Mouse (Mus musculus): ENCODE results near the gene Olfr323. TPM values are rescaled to one million over a fixed set of nuclear protein-coding genes. Genes with fewer than 3 reads are reported as not detected.

The Olfr323 gene
- total RNA-seq, 2 experiments from 2014 or later: not detected

DNA sequence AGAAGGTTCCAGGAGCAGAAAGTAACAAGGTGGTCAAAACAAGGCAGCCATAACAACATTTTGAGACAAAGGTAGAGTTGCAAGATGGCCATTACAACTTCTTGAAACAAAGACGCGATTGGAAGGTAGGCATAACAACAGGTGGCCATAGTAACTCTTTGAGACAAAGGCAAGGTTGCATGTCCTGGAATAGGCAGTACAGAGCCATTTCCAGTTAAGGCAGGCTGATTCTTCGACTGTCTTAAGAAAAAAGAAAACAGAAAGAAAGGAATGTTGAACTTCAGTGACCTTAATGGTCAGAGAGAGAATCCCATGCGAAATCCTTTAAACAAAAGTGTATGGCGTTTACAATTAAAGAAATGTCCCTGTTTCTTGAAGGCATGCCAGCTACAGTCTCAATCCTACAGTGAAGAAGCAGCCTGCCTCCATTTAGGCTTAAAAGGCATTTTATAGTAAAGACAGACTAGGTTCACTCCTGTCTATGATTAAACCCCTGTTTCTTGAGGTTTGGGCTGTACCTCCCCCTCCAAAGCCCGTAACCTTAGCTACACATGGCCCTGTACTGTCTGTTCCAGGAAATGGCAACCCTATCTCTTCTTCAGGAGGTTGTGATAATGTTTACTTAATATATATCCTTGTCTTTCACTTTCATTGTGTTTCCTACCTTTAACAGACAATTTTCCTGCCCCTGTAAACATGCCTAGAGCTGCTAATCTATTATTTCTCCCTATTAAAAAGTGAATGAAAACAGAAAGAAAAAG is 27.3 kb downstream of the Olfr323 start:
- no peak for DNase-seq

DNA sequence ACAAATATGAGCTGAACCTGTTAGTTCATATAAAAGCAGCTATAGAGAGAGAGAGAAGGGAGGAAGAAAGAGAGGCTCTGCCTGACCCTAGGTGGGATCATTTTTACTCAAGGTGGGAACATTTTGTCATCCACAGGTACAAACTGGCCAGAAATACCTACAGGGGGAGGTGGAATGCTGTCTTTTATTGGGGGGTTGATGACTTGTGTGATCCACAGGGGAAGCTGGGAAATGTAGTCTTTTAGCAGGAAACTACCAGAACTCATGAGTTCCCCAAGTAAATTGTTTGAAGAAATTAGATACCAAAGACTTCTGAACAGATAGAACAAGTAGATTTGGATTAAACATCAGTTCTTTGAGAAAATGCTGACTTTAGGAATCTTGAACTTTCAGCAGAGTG is 28.2 kb downstream of the Olfr323 start:
- no peak for DNase-seq

DNA sequence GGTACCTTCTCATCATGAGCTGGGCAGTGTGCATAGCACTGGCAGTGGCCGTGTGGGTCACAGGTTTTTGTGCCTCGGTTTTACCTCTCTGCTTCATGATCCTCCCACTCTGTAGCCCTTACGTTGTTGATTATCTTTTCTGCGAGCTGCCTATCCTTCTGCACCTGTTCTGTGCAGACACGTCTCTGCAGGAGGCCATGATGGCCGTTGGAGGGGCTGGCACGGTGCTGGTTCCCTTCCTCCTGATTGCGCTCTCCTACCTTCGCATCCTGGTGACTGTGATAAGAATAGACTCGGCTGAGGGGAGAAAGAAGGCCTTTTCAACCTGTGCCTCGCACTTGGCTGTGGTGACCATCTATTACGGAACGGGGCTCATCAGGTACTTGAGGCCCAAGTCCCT is 32.5 kb downstream of the Olfr323 start:
- no peak for DNase-seq

DNA sequence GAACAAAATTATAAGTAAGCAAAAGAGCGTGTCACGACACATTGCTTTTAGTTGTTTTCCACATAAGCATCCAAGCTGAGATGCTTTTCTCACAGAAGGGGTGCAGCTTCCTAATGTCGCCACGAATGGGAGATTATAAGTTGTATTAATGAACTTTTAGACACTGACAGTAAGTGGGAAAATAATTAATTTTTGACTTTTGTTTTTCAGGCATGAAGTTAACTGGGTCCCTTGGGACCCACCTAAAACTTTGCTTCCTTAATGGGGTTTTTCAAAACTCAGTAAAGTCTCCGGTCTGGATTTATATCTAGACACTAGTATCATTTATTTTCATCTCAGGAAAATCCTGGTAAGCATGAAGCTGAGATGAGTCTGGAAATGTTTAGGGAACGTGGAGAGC is 35.5 kb downstream of the Olfr323 start, which contains the start of gene Olfr324:
Olfr324 (plus strand) TSS at position 301 of the 400 bp plus-strand sequence.
- no peak for DNase-seq

DNA sequence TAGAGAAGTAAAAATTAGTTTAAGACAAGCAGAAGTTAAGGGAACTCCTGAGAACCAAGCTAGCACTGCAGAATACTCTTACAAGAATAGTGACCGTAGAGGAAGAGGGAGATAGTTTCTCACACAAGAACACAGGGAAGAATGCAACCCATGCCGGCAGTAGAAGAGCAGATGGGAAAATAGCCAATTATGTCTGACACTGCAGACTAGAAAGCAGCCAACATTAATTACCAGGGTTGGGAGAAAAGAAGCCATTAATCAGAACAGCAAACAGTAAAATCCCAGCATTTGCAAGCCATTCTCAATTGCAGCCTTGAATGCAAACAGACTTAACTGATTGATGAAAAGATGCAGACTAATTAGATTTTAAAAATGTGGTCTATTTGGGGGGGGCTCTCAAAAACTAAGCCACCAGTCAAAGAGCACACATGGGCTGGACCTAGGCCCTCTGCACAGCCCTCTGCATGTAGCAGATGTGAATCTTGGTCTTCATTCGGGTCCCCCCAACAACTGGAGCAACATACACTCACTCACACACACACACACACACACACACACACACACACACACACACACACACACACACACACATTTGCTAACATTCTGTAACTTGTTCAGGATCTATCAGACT is 41.6 kb downstream of the Olfr323 start:
- no peak for DNase-seq

DNA sequence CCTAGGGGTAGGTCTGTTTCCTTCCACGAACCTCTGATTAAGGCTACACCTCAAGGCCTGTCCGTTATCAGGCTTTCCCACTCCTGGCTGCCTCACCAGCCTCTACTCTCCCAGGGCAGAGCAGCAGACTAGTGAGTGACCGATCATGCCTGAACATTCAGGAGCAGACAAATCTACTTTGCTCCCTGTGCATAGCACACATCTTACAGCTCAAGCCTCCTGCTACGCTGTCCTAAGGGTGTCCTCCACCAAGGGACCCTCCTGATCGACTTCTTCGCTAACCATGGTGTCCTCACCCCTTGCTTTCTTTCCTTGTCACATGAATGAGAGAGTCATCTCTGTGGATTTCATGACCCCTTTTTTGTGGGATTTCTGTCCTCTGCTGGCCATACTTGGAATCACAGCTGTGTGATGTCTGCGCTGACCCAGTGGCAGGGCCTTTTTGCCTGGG is 42.4 kb downstream of the Olfr323 start:
- DNase-seq: peak; percentile 9 to 74

DNA sequence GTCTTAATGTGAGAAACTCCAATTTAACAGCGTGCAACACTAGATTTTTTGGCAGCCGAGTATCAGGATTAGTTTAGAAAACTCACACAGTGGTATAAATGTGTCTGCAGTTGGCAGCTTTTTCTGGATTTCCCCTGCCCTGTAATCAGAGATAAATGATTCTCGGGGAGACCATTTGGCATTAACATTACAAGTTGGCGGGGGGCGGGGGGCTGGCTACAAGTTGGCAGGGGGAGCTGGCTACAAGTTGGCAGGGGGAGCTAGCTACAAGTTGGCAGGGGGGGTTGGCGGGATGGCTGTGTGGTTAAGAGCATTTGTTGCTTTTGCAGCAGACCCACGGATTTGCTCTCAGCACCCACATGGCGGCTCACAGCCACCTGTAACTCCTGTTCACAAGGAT is 51.7 kb downstream of the Olfr323 start:
- no peak for DNase-seq

DNA sequence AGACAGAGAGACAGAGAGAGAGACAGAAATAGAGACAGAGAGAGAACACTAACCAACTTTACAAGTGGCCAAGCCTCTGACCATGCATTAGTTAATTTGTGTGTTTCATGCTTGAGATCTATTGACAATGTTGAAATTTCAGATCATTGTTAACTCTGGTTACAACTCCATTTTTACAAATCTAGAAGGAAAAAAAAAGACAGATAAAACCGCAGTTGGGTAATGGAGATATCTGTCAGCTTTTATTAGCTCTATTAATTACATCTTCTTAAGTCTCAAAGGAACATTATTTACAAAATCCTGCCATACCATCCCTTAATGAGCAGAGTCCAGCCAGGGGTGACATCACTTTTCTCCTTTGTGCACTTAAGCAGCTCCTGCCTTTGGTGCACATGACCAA is 52.9 kb downstream of the Olfr323 start, which contains the start of gene Olfr325:
Olfr325 (plus strand) TSS at position 301 of the 400 bp plus-strand sequence.
- no peak for DNase-seq

Other genes starting within 250 kb of the Olfr323 start
- not detected for gene 1810065E05Rik, start 209.4 kb downstream of the Olfr323 start, total RNA-seq (2021)
- gene Gm12253, start 197.9 kb downstream of the Olfr323 start, total RNA-seq (2021): not detected
- not detected for gene Lypd9, start 177.6 kb downstream of the Olfr323 start, total RNA-seq (2021)
- gene Olfr30, start 168.2 kb downstream of the Olfr323 start, total RNA-seq (2021): not detected
- gene Olfr332, start 137.9 kb downstream of the Olfr323 start, total RNA-seq (2021): not detected
- gene Olfr331, start 127.9 kb downstream of the Olfr323 start, total RNA-seq (2021): not detected
- not detected for gene Olfr330, start 95.7 kb downstream of the Olfr323 start, total RNA-seq (2021)
- not detected for gene Olfr329-ps, start 84.1 kb downstream of the Olfr323 start, total RNA-seq (2021)
- under 1 TPM in 1 of 2 experiments, not detected in 1; 0.10 TPM for gene Olfr328, start 74.9 kb downstream of the Olfr323 start, total RNA-seq (2021)
- gene Olfr224, start 59.9 kb downstream of the Olfr323 start, total RNA-seq (2021): not detected
- not detected for gene Olfr325, start 52.8 kb downstream of the Olfr323 start, total RNA-seq (2021)
- gene Olfr324, start 35.4 kb downstream of the Olfr323 start, total RNA-seq (2021): not detected
- gene 2210407C18Rik, start 14.4 kb downstream of the Olfr323 start, total RNA-seq (2021): 1 to 10 TPM; 2.7 to 4.9 TPM
- not detected for gene Trim58, start 10.0 kb upstream of the Olfr323 start, total RNA-seq (2021)
- not detected for gene Olfr322, start 28.3 kb upstream of the Olfr323 start, total RNA-seq (2021)
- gene Olfr320, start 50.6 kb upstream of the Olfr323 start, total RNA-seq (2021): not detected
- gene Olfr319, start 68.7 kb upstream of the Olfr323 start, total RNA-seq (2021): not detected
- not detected for gene Olfr318, start 93.5 kb upstream of the Olfr323 start, total RNA-seq (2021)
- not detected for gene Olfr317, start 108.7 kb upstream of the Olfr323 start, total RNA-seq (2021)
- not detected for gene Olfr316, start 122.2 kb upstream of the Olfr323 start, total RNA-seq (2021)
- not detected for gene Olfr315, start 142.7 kb upstream of the Olfr323 start, total RNA-seq (2021)
- gene Olfr314, start 152.5 kb upstream of the Olfr323 start, total RNA-seq (2021): not detected
- not detected for gene Fam183b, start 171.5 kb upstream of the Olfr323 start, total RNA-seq (2021)
- not detected for gene Olfr313, start 184.5 kb upstream of the Olfr323 start, total RNA-seq (2021)
- gene Olfr312, start 198.7 kb upstream of the Olfr323 start, total RNA-seq (2021): not detected
- not detected for gene Olfr311, start 208.8 kb upstream of the Olfr323 start, total RNA-seq (2021)
- gene Gm12258, start 216.7 kb upstream of the Olfr323 start, total RNA-seq (2021): 1 to 10 TPM in 1 of 2 experiments, under 1 TPM in 1; 0.92 to 1.9 TPM
- 1 to 10 TPM; 1.6 to 2.3 TPM for gene 2810021J22Rik, start 236.7 kb upstream of the Olfr323 start, total RNA-seq (2021)